Mouse (Mus musculus) yolk sac, embryonic 10.5 days (tissue): ENCODE measurements around the gene Galr3.
A peak's percentile ranks its signal among the peaks of the same experiment; 100 is the strongest.
"Not testable (repeated sequence)": the region's sequence is repeated elsewhere in the genome, so short reads cannot be mapped to it uniquely, and the experiment has no call there.

Source experiments
- DNase-seq: peaks from one replicate; pipeline ENCODE4 v3.0.0-alpha.2; 2017; ENCODE audit warnings: low spot score

Galr3 gene

GRCm38 (mm10) chr15:79027291-79028205 lies 14.1 kb upstream of the Galr3 start:
- peak; percentile 45 for DNase-seq

- peak; percentile 94 for DNase-seq
These were observed 13.4 kb upstream of the Galr3 start, which contains the start of gene H1f0 for GRCm38 (mm10) chr15:79028237-79028738. H1f0 (plus strand) TSS chr15:79028450.

- DNase-seq, result no peak
These were observed 12.7 kb upstream of the Galr3 start for GRCm38 (mm10) chr15:79028823-79029484.

- DNase-seq, result peak; percentile 45
These were observed 12.0 kb upstream of the Galr3 start for GRCm38 (mm10) chr15:79029519-79030241.

- peak; percentile 94 for DNase-seq
These were observed 10.9 kb upstream of the Galr3 start for GRCm38 (mm10) chr15:79030551-79031435.

- not testable (repeated sequence) for DNase-seq
These were observed 9.8 kb upstream of the Galr3 start for GRCm38 (mm10) chr15:79031908-79032307.

- DNase-seq, result peak; percentile 77
These were observed 3.8 kb upstream of the Galr3 start for GRCm38 (mm10) chr15:79037913-79038328.

GRCm38 (mm10) chr15:79038331-79038730 lies 3.4 kb upstream of the Galr3 start:
- DNase-seq, result no peak

- DNase-seq, result peak; percentile 84
These were observed 2.8 kb upstream of the Galr3 start for GRCm38 (mm10) chr15:79038853-79039252.

- DNase-seq, result peak; percentile 66
These were observed 926 bp upstream of the Galr3 start for GRCm38 (mm10) chr15:79040501-79041416.

GRCm38 (mm10) chr15:79042721-79043491 lies 1.2 kb downstream of the Galr3 start:
- DNase-seq, result no peak

GRCm38 (mm10) chr15:79044837-79045236 lies 3.2 kb downstream of the Galr3 start:
- peak; percentile 72 for DNase-seq

GRCm38 (mm10) chr15:79048186-79048585 lies 6.5 kb downstream of the Galr3 start:
- DNase-seq, result no peak

- no peak for DNase-seq
These were observed 8.6 kb downstream of the Galr3 start for GRCm38 (mm10) chr15:79050160-79050845.

- DNase-seq, result no peak
These were observed 9.3 kb downstream of the Galr3 start for GRCm38 (mm10) chr15:79050964-79051363.

GRCm38 (mm10) chr15:79051461-79052360 lies 10.0 kb downstream of the Galr3 start:
- peak; percentile 84 for DNase-seq

GRCm38 (mm10) chr15:79052366-79052765 lies 10.7 kb downstream of the Galr3 start:
- DNase-seq, result no peak

- no peak for DNase-seq
These were observed 14.9 kb downstream of the Galr3 start for GRCm38 (mm10) chr15:79056601-79057000.
